Mouse (Mus musculus) CH12.LX (cell line): ENCODE results near the gene Cd300ld2. TPM values are rescaled to one million over a fixed set of nuclear protein-coding genes. Genes with fewer than 3 reads are reported as not detected.

ENCODE experiments used
- DNase-seq: peaks from one replicate; pipeline ENCODE4 v3.0.0-alpha.2; 2013; ENCODE audit errors: extremely low read depth
- H3K27ac ChIP-seq: 2 replicates; pipeline ENCODE4 v1.5.1; 2012; ENCODE audit warnings: low read depth, mild to moderate bottlenecking, control low read depth, moderate library complexity; ENCODE audit not compliant: insufficient read depth
- H3K27me3 ChIP-seq: replicated peaks from 2 replicates; pipeline ENCODE3; 2012; ENCODE audit warnings: inconsistent platforms
- H3K36me3 ChIP-seq, 2 experiments: replicated peaks in 1 of 2; 2 replicates each; pipeline versions ENCODE3 to v1.6.1; 2012; ENCODE audit warnings: inconsistent platforms in 1 of 2, low read length in 1 of 2, mild to moderate bottlenecking in 1 of 2, mixed read lengths in 1 of 2, moderate library complexity in 1 of 2; ENCODE audit not compliant: control insufficient read depth in 1 of 2, insufficient read depth in 1 of 2
- H3K4me1 ChIP-seq, 2 experiments: 2 replicates each; pipeline ENCODE4 v1.6.1; 2012; ENCODE audit warnings: inconsistent platforms in 1 of 2, moderate library complexity in 1 of 2; ENCODE audit not compliant: insufficient read depth in 2 of 2, control insufficient read depth in 1 of 2
- H3K4me2 ChIP-seq: 2 replicates; pipeline ENCODE4 v1.6.1; 2012; ENCODE audit warnings: low read depth, mild to moderate bottlenecking, control low read depth; ENCODE audit not compliant: poor library complexity, insufficient read depth, severe bottlenecking
- H3K4me3 ChIP-seq, 3 experiments: fragments of 150-350 bp in 1 of 3; sonication (generic) in 1 of 3; replicated peaks in 1 of 3; 2 replicates each; pipeline versions ENCODE3 to v1.5.1; 2011 to 2012; ENCODE audit warnings: low read depth in 2 of 3, low read length in 2 of 3, mild to moderate bottlenecking in 2 of 3, moderate library complexity in 2 of 3, control low read depth in 1 of 3, improper control_type of control experiment in 1 of 3, inconsistent platforms in 1 of 3, mixed read lengths in 1 of 3; ENCODE audit not compliant: poor library complexity in 1 of 3
- H3K79me2 ChIP-seq: replicated peaks from 2 replicates; pipeline ENCODE4 v1.6.1; 2012; ENCODE audit warnings: mild to moderate bottlenecking, moderate library complexity; ENCODE audit not compliant: control insufficient read depth, poor library complexity, insufficient read depth, severe bottlenecking; ENCODE audit errors: extremely low read depth
- H3K9ac ChIP-seq: 2 replicates; pipeline ENCODE4 v1.6.1; 2012; ENCODE audit warnings: low read depth, mild to moderate bottlenecking, control low read depth, moderate library complexity; ENCODE audit not compliant: insufficient read depth
- H3K9me3 ChIP-seq: replicated peaks from 2 replicates; pipeline ENCODE3; 2012; ENCODE audit warnings: low read length, inconsistent platforms, mixed read lengths
- BHLHE40 ChIP-seq: IDR thresholded peaks from 2 replicates; pipeline ENCODE4 v1.6.1; 2011; ENCODE audit warnings: mild to moderate bottlenecking, low read depth, low read length, improper control_type of control experiment
- CHD1 ChIP-seq: IDR thresholded peaks from 2 replicates; pipeline ENCODE4 v1.6.1; 2012; ENCODE audit warnings: low read depth, low read length, improper control_type of control experiment, inconsistent platforms
- CHD2 ChIP-seq: IDR thresholded peaks from 2 replicates; pipeline ENCODE4 v1.6.1; 2011; ENCODE audit warnings: low read length, improper control_type of control experiment
- CTCF ChIP-seq, 2 experiments: IDR thresholded peaks in 1 of 2; conservative IDR thresholded peaks in 1 of 2; 2 replicates each; pipeline ENCODE4 v1.5.1; 2011 to 2012; ENCODE audit warnings: low read depth in 2 of 2, low read length in 2 of 2, improper control_type of control experiment in 1 of 2, inconsistent platforms in 1 of 2, mild to moderate bottlenecking in 1 of 2, moderate library complexity in 1 of 2
- EP300 ChIP-seq: IDR thresholded peaks from 2 replicates; pipeline ENCODE4 v1.6.1; 2011; ENCODE audit warnings: low read length, improper control_type of control experiment
- GABPA ChIP-seq: IDR thresholded peaks from 2 replicates; pipeline ENCODE4 v1.6.1; 2012; ENCODE audit warnings: low read depth, low read length, improper control_type of control experiment, inconsistent platforms; ENCODE audit not compliant: insufficient replicate concordance
- IRF4 ChIP-seq: IDR thresholded peaks from 2 replicates; pipeline ENCODE4 v1.6.1; 2014; ENCODE audit warnings: low read depth, mild to moderate bottlenecking, inconsistent platforms, low read length, improper control_type of control experiment
- JUN ChIP-seq: IDR thresholded peaks from 2 replicates; pipeline ENCODE4 v1.6.1; 2011; ENCODE audit warnings: low read depth, mild to moderate bottlenecking, low read length, improper control_type of control experiment, moderate library complexity; ENCODE audit not compliant: insufficient read depth
- JUND ChIP-seq: conservative IDR thresholded peaks from 2 replicates; pipeline ENCODE4 v1.6.1; 2011; ENCODE audit warnings: low read depth, low read length, improper control_type of control experiment
- KAT2A ChIP-seq: IDR thresholded peaks from 2 replicates; pipeline ENCODE4 v1.6.1; 2012; ENCODE audit warnings: low read length, improper control_type of control experiment, inconsistent platforms; ENCODE audit not compliant: insufficient replicate concordance
- MAFK ChIP-seq: IDR thresholded peaks from 2 replicates; pipeline ENCODE4 v1.6.1; 2011; ENCODE audit warnings: low read length, improper control_type of control experiment; ENCODE audit not compliant: insufficient replicate concordance
- MAX ChIP-seq: IDR thresholded peaks from 2 replicates; pipeline ENCODE4 v1.6.1; 2011; ENCODE audit warnings: low read length, improper control_type of control experiment
- MAZ ChIP-seq: IDR thresholded peaks from 2 replicates; pipeline ENCODE4 v1.6.1; 2012; ENCODE audit warnings: low read depth, mild to moderate bottlenecking, inconsistent platforms, low read length, improper control_type of control experiment, moderate library complexity
- MEF2A ChIP-seq: IDR thresholded peaks from 2 replicates; pipeline ENCODE4 v1.6.1; 2014; ENCODE audit warnings: low read depth, mild to moderate bottlenecking, inconsistent platforms, low read length, improper control_type of control experiment, borderline replicate concordance
- MXI1 ChIP-seq: IDR thresholded peaks from 2 replicates; pipeline ENCODE4 v1.6.1; 2011; ENCODE audit warnings: mild to moderate bottlenecking, low read depth, low read length, improper control_type of control experiment
- MYC ChIP-seq: IDR thresholded peaks from 2 replicates; pipeline ENCODE4 v1.6.1; 2011; ENCODE audit warnings: low read depth, mild to moderate bottlenecking, improper control_type of control experiment, low read length
- NRF1 ChIP-seq: IDR thresholded peaks from 2 replicates; pipeline ENCODE4 v1.6.1; 2014; ENCODE audit warnings: low read depth, mild to moderate bottlenecking, inconsistent platforms, low read length, improper control_type of control experiment, moderate library complexity
- PAX5 ChIP-seq: IDR thresholded peaks from 2 replicates; pipeline ENCODE4 v1.6.1; 2012; ENCODE audit warnings: low read length, inconsistent platforms, mixed read lengths
- POLR2A ChIP-seq: IDR thresholded peaks from 2 replicates; pipeline ENCODE4 v1.6.1; 2011; ENCODE audit warnings: low read depth, mild to moderate bottlenecking, improper control_type of control experiment, low read length
- POLR2AphosphoS2 ChIP-seq: IDR thresholded peaks from 2 replicates; pipeline ENCODE4 v1.6.1; 2011; ENCODE audit warnings: low read depth, low read length, improper control_type of control experiment
- RAD21 ChIP-seq: IDR thresholded peaks from 2 replicates; pipeline ENCODE4 v1.6.1; 2011; ENCODE audit warnings: low read depth, mild to moderate bottlenecking, low read length, improper control_type of control experiment, moderate library complexity
- RCOR1 ChIP-seq: conservative IDR thresholded peaks from 2 replicates; pipeline ENCODE4 v1.6.1; 2012; ENCODE audit warnings: low read depth, mild to moderate bottlenecking, inconsistent platforms, low read length, improper control_type of control experiment
- SMC3 ChIP-seq: IDR thresholded peaks from 2 replicates; pipeline ENCODE4 v1.6.1; 2011; ENCODE audit warnings: low read depth, low read length, improper control_type of control experiment
- TBP ChIP-seq: conservative IDR thresholded peaks from 2 replicates; pipeline ENCODE4 v1.6.1; 2011; ENCODE audit warnings: low read depth, low read length, improper control_type of control experiment
- TCF12 ChIP-seq: IDR thresholded peaks from 2 replicates; pipeline ENCODE4 v1.6.1; 2014; ENCODE audit warnings: low read depth, mild to moderate bottlenecking, inconsistent platforms, low read length, improper control_type of control experiment
- UBTF ChIP-seq: IDR thresholded peaks from 2 replicates; pipeline ENCODE4 v1.6.1; 2012; ENCODE audit warnings: low read depth, mild to moderate bottlenecking, inconsistent platforms, low read length, improper control_type of control experiment, moderate library complexity
- USF1 ChIP-seq: IDR thresholded peaks from 2 replicates; pipeline ENCODE4 v1.6.1; 2014; ENCODE audit warnings: low read depth, mild to moderate bottlenecking, inconsistent platforms, low read length, improper control_type of control experiment
- USF2 ChIP-seq: conservative IDR thresholded peaks from 2 replicates; pipeline ENCODE4 v1.6.1; 2011; ENCODE audit warnings: low read depth, low read length, improper control_type of control experiment
- ZMIZ1 ChIP-seq: IDR thresholded peaks from 2 replicates; pipeline ENCODE4 v1.6.1; 2012; ENCODE audit warnings: low read depth, mild to moderate bottlenecking, inconsistent platforms, low read length, improper control_type of control experiment
- ZNF384 ChIP-seq: IDR thresholded peaks from 2 replicates; pipeline ENCODE4 v1.6.1; 2012; ENCODE audit warnings: low read depth, low read length, improper control_type of control experiment, inconsistent platforms
- dilution Hi-C: fragments of 300-500 bp; cut with MboI; formaldehyde crosslinking; loops from 2 replicates; pipeline ENCODE4 v1.14.3; 2020; ENCODE audit warnings: low sequenced_read_pairs; ENCODE audit not compliant: extremely low pct_unique_long_range_greater_than_20kb, extremely low pct_ligation_motif_present
- in situ Hi-C: fragments of 300-500 bp; cut with MboI; formaldehyde crosslinking; loops from 3 replicates; pipeline ENCODE4 v1.14.3; 2019; ENCODE audit warnings: low sequenced_read_pairs, low pct_ligation_motif_present, low pct_unique_long_range_greater_than_20kb, mixed read lengths
- polyA plus RNA-seq: library from polyadenylated mRNA; unstranded; fragments of >175 nt; gene quantifications from 2 replicates; pipeline ENCODE4 v1.2.1, GENCODE M21; 2012; ENCODE audit warnings: low read depth; ENCODE audit not compliant: insufficient read length
- total RNA-seq, 2 experiments: library from RNA; depleted of rRNA; stranded (reverse); fragments of 300-350 nt in 1 of 2; fragments of >200 nt in 1 of 2; gene quantifications; 2 replicates each; pipeline ENCODE4 v1.2.3; 2012 to 2014

The Cd300ld2 gene
- total and polyA plus RNA-seq, 3 experiments, result not detected

GRCm38 (mm10) chr11:115049282-115049895 lies 33.4 kb upstream of the Cd300ld2 start:
- no peaks in the 10 kb centered on the region for H3K79me2 ChIP-seq
- no peak overlapping the region for H3K4me3 ChIP-seq
- DNase-seq, result peak; percentile 43
- peaks cover 5 to 6% of the 10 kb centered on the region in 2 experiments for H3K4me1 ChIP-seq
- in situ Hi-C loops (no loop called here), dilution Hi-C loops (no loop called here)
- no peak overlapping the region for H3K4me2 ChIP-seq
- no peak overlapping the region for H3K9ac ChIP-seq
- H3K36me3 ChIP-seq, result no peaks in the 10 kb centered on the region
- no peaks in the 10 kb centered on the region for H3K9me3 ChIP-seq
- H3K27me3 ChIP-seq, result peaks cover 50% of the 10 kb centered on the region
- TF ChIP-seq MXI1 (no peak), MYC (no peak), TBP (no peak), USF2 (no peak), SMC3 (peak; percentile 64), MAX (no peak), BHLHE40 (no peak), MEF2A (no peak), POLR2A (no peak), ZMIZ1 (no peak), POLR2AphosphoS2 (no peak), RAD21 (peak; percentile 65), RCOR1 (no peak), TCF12 (no peak), JUN (no peak), EP300 (no peak), MAZ (no peak), CHD2 (no peak), JUND (0 out of 2 replicates have a peak, but pooled peaks have one; percentile 14), MAFK (0 out of 2 replicates have a peak, but pooled peaks have one; percentile 15), PAX5 (no peak), USF1 (no peak), KAT2A (no peak), ZNF384 (peak; percentile 100), GABPA (no peak), NRF1 (no peak), CTCF (conservative IDR thresholded peaks at IDR 0.05 in 1 of 2, IDR thresholded peaks at IDR 0.05 in 1 of 2; ENCODE audit: low read depth in 2 of 2, low read length in 2 of 2) (peak; percentile 46 to 82; a peak in 3 of 4 replicates), UBTF (no peak), IRF4 (no peak), CHD1 (no peak)
- TF ChIP-seq, all 38 proteins: peak for 6
- no peak overlapping the region for H3K27ac ChIP-seq
